Mouse (Mus musculus): Measurements from ENCODE around the gene Drd2.

DNA sequence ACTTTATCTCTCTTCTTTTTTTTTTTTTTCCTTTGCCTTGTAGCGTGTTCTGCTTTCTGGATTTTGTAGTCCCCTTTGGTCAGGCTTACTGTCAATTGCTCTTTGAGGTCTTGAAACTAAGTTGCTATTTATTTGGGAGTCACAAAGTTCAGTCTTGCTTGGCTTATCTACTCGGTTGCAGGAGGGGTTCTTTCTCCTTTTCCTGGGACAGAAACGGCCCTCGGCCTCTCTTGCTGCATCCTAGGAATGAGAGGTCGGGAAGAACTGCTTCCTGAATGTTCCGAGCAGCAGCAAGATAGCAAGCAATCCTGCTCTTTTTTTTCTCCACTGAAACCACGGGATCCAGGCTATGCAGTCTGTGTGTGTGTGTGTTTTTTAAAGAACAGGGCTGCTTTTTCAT lies 44.9 kb downstream of the Drd2 start:
- TF ChIP-seq CTCF (IDR thresholded peaks at IDR 0.05; ENCODE audit: low read depth) (no peak), EP300 (optimal IDR thresholded peaks at IDR 0.05) (no peak)

Data from stomach, postnatal 0 days (tissue).